Mouse (Mus musculus): ENCODE results near the gene Fli1. TPM values are rescaled to one million over a fixed set of nuclear protein-coding genes. Genes with fewer than 3 reads are reported as not detected.

Gene Fli1
- polyA plus RNA-seq (2012; rRNA removed; ENCODE audit: low replicate concordance), result 21.0 and 28.0 TPM in 2 replicates

GRCm38 (mm10) chr9:32542212-32543039 lies at the start of gene Fli1:
TSS of gene Fli1 (minus strand) at chr9:32542861.

Other genes with a start within 250 kb of the Fli1 start
- gene Kcnj5, start 198.5 kb downstream of the Fli1 start, polyA plus RNA-seq (2012; rRNA removed; ENCODE audit: low replicate concordance), result 0.04 and 0.06 TPM in 2 replicates
- gene Kcnj1, start 170.4 kb downstream of the Fli1 start, polyA plus RNA-seq (2012; rRNA removed; ENCODE audit: low replicate concordance), result 0.07 and 0.17 TPM in 2 replicates
- 57.3 and 77.4 TPM in 2 replicates for gene Ets1, start 93.4 kb upstream of the Fli1 start, polyA plus RNA-seq (2012; rRNA removed; ENCODE audit: low replicate concordance)